Mouse (Mus musculus): ENCODE data around the gene Sft2d2. TPM values are rescaled to one million over a fixed set of nuclear protein-coding genes. Genes with fewer than 3 reads are reported as not detected.

Gene Sft2d2
- polyA plus RNA-seq, 1 experiment = 85.4 TPM

DNA sequence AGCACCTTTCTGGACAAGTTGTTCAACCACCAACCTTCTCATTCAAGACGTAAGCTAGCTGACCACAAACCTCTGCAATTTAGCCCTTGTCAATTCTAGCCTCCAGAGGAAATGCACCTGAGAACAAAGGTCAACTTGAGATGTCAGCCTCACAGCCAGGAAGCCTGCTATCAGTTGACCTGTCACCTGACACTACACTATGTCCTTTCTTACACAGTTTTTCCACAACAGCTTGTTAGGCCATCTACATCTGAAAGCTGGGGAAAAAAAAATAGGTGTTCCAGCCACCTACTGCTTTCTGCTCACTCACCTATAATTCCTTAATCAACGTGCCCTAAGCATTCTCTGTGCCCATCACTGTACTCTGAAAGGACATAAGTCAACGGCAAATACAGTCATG is 10.1 kb downstream of the Sft2d2 start:
- WGBS = 76% methylated on average over 3 of the region's 3 CpGs
- TF ChIP-seq POLR2A (IDR thresholded peaks at IDR 0.05; ENCODE audit: low read depth, low read length) (no peak), CTCF (IDR thresholded peaks at IDR 0.05; ENCODE audit: extremely low read depth, insufficient read length, insufficient replicate concordance, low read depth, low read length) (no peak)
- no peak overlapping the region for H3K4me3 ChIP-seq (ENCODE audit: low read depth, low read length)
- H3K27me3 ChIP-seq (ENCODE audit: control insufficient read depth, insufficient read depth, low read length) = no peaks in the 10 kb centered on the region
- H3K36me3 ChIP-seq (ENCODE audit: control insufficient read depth, insufficient read depth, low read length) = peaks cover 57% of the 10 kb centered on the region
- peaks cover 10% of the 10 kb centered on the region for H3K4me1 ChIP-seq (ENCODE audit: control insufficient read depth, insufficient read depth, insufficient read length, low read length)
- H3K27ac ChIP-seq (ENCODE audit: insufficient read depth, low read depth, low read length) = no peak overlapping the region

DNA sequence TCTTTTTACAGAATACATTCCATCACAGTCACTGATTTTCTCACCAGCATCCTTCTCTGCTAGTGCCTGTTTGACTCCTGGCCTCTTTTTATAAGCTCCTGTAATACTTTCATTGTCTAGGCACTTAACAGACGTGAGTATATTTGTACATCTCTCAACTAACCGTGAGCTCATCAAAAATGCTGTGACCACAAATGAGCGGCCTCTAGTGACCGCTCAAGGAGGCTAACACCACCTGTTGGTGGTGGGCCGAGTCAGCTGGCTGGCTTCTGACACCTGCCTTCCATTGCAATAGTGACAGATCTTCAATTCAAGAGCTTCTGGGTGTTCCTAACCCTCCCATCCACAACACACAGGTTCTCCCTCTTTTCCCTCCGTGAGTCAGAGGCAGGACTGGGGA is 10.8 kb downstream of the Sft2d2 start:
- TF ChIP-seq CTCF (IDR thresholded peaks at IDR 0.05; ENCODE audit: extremely low read depth, insufficient read length, insufficient replicate concordance, low read depth, low read length) (no peak), POLR2A (IDR thresholded peaks at IDR 0.05; ENCODE audit: low read depth, low read length) (no peak)
- Histone ChIP-seq H3K4me1 (ENCODE audit: control insufficient read depth, insufficient read depth, insufficient read length, low read length) (peaks cover 4% of the 10 kb centered on the region; the same call in 1 of the 2 replicates), H3K4me3 (ENCODE audit: low read depth, low read length) (no peak overlapping the region), H3K36me3 (ENCODE audit: control insufficient read depth, insufficient read depth, low read length) (peaks cover 62% of the 10 kb centered on the region), H3K27me3 (ENCODE audit: control insufficient read depth, insufficient read depth, low read length) (no peaks in the 10 kb centered on the region), H3K27ac (ENCODE audit: insufficient read depth, low read depth, low read length) (no peak overlapping the region)
- 81% methylated on average over 6 of the region's 6 CpGs for WGBS

DNA sequence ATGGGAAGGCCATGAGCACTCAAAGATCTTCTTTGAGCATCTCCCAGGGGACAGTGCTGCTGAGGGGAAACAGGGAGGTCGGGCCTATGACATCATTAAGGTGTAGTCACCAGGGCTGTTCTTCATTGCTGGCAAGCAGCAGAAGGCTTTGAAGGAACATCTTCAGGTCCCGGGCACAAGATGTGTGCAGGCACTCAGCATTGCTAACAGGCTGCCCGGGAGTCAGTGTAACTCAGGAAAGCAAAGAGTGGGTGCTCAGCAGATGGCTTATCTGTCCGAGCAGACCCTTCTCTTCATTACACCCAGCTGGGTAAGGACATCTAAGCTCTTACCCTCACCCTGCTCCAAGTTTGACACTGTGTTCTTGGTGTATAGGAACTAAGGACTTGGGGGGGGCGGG is 14.9 kb downstream of the Sft2d2 start:
- peaks cover 61% of the 10 kb centered on the region for H3K36me3 ChIP-seq (ENCODE audit: control insufficient read depth, insufficient read depth, low read length)
- 81% methylated on average over 5 of the region's 5 CpGs for WGBS
- no peak overlapping the region for H3K27ac ChIP-seq (ENCODE audit: insufficient read depth, low read depth, low read length)
- H3K4me3 ChIP-seq (ENCODE audit: low read depth, low read length) = no peak overlapping the region
- no peaks in the 10 kb centered on the region for H3K27me3 ChIP-seq (ENCODE audit: control insufficient read depth, insufficient read depth, low read length)
- H3K4me1 ChIP-seq (ENCODE audit: control insufficient read depth, insufficient read depth, insufficient read length, low read length) = peaks cover 6% of the 10 kb centered on the region; the same call in 1 of the 2 replicates
- TF ChIP-seq CTCF (IDR thresholded peaks at IDR 0.05; ENCODE audit: extremely low read depth, insufficient read length, insufficient replicate concordance, low read depth, low read length) (no peak), POLR2A (IDR thresholded peaks at IDR 0.05; ENCODE audit: low read depth, low read length) (no peak)

DNA sequence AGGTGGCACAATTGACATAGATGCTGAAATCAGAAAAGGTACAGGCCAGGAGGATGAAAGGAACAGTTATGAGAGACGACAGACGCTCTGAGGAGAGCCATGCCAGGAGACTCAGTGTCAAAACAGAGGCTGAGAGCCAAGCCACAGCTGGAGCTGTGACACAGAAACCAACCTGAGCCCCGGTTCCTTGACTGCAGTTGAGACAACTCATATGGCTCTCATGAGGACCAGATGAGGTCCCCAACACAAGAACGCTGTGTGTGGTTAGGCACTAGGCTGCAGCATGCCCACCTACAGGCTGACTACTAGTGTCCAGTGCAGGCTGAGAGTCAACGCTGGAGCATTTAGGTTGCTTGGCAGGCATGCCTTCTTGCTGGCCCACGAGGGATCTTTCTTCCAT is 16.2 kb downstream of the Sft2d2 start:
- Histone ChIP-seq H3K4me3 (ENCODE audit: low read depth, low read length) (no peak overlapping the region), H3K36me3 (ENCODE audit: control insufficient read depth, insufficient read depth, low read length) (peaks cover 53% of the 10 kb centered on the region), H3K27me3 (ENCODE audit: control insufficient read depth, insufficient read depth, low read length) (no peaks in the 10 kb centered on the region), H3K4me1 (ENCODE audit: control insufficient read depth, insufficient read depth, insufficient read length, low read length) (peaks cover 6% of the 10 kb centered on the region; the same call in 1 of the 2 replicates), H3K27ac (ENCODE audit: insufficient read depth, low read depth, low read length) (no peak overlapping the region)
- 59% methylated on average over 6 of the region's 6 CpGs for WGBS
- TF ChIP-seq POLR2A (IDR thresholded peaks at IDR 0.05; ENCODE audit: low read depth, low read length) = no peak
- TF ChIP-seq CTCF (IDR thresholded peaks at IDR 0.05; ENCODE audit: extremely low read depth, insufficient read length, insufficient replicate concordance, low read depth, low read length) = no peak

DNA sequence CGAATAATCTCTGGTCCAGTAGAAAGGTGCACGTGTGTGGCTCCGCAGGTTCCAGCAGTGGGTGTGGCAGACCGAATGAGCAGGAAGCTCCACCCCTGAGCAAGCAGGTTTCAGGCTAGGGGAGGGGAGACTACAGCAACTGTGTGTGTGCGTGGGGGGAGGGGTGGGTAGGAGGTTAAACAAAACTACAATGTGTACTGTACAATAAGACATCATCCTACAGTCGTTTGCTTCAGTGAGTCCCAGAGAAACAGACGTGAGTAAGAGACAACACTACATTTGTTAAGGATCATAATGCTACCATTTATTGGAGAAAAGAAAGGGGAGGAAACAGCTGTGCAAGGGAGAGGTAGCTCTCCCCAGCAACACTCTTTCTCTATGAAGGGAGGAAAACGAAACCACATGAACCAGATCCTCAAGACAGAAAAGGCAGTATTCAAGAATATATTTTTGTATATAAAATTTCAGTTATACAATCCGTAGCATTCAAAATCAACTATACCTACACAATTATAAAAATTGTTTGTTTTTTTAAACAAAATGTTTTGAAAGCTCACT is 20.1 kb downstream of the Sft2d2 start:
- TF ChIP-seq CTCF (IDR thresholded peaks at IDR 0.05; ENCODE audit: extremely low read depth, insufficient read length, insufficient replicate concordance, low read depth, low read length) (no peak), POLR2A (IDR thresholded peaks at IDR 0.05; ENCODE audit: low read depth, low read length) (no peak)
- Histone ChIP-seq H3K4me1 (ENCODE audit: control insufficient read depth, insufficient read depth, insufficient read length, low read length) (peaks cover 8% of the 10 kb centered on the region; the same call in 1 of the 2 replicates), H3K4me3 (ENCODE audit: low read depth, low read length) (no peak overlapping the region), H3K27me3 (ENCODE audit: control insufficient read depth, insufficient read depth, low read length) (no peaks in the 10 kb centered on the region), H3K36me3 (ENCODE audit: control insufficient read depth, insufficient read depth, low read length) (peaks cover 30% of the 10 kb centered on the region), H3K27ac (ENCODE audit: insufficient read depth, low read depth, low read length) (no peak overlapping the region)
- WGBS = 27% methylated on average over 9 of the region's 9 CpGs

DNA sequence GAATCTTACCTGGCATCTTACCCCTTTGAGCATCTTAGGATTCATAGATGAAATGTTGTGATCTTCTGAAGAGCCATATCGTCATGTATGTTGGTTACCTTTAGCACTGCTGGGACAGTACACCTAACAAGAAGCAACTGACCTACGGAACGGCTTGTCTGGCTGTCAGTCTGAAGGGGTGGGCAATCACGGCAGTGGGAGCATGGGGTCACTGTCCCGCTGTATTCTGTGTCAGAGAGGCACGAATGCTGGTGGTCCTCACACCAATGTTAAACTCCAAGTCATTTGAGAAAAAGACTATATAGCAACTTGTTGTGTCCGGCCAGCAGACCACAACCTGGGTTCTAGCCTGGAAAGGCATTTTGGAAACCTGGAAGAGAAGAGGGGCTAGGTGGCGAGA is 23.0 kb downstream of the Sft2d2 start:
- no peak overlapping the region for H3K4me3 ChIP-seq (ENCODE audit: low read depth, low read length)
- no peak overlapping the region for H3K27ac ChIP-seq (ENCODE audit: insufficient read depth, low read depth, low read length)
- peaks cover 7% of the 10 kb centered on the region for H3K36me3 ChIP-seq (ENCODE audit: control insufficient read depth, insufficient read depth, low read length)
- no peak for TF ChIP-seq POLR2A (IDR thresholded peaks at IDR 0.05; ENCODE audit: low read depth, low read length)
- no peak for TF ChIP-seq CTCF (IDR thresholded peaks at IDR 0.05; ENCODE audit: extremely low read depth, insufficient read length, insufficient replicate concordance, low read depth, low read length)
- whole genome bisulfite sequencing = 73% methylated on average over 8 of the region's 8 CpGs
- H3K27me3 ChIP-seq (ENCODE audit: control insufficient read depth, insufficient read depth, low read length) = no peaks in the 10 kb centered on the region
- peaks cover 4% of the 10 kb centered on the region; the same call in 1 of the 2 replicates for H3K4me1 ChIP-seq (ENCODE audit: control insufficient read depth, insufficient read depth, insufficient read length, low read length)

DNA sequence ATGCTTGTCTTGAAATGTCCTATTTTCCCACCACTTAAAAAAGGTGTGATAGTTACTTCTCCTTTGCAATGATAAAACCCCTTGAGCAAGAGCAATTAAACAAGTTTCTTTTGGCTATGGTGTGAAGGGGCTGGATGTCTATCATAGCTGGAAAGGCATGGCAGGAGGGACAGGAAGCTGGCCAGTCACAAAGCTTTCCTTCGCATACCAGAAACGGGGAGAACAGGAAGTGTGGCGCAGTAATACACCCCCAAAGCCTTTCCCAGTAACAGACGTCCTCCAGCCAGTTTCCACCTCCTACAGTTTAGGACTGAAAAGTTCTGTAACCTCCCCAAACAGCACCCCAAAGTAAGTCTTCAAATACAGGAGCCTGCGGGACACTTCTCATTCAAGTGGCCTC is 24.1 kb downstream of the Sft2d2 start:
- WGBS = 69% methylated on average over 5 of the region's 5 CpGs
- Histone ChIP-seq H3K27me3 (ENCODE audit: control insufficient read depth, insufficient read depth, low read length) (no peaks in the 10 kb centered on the region), H3K36me3 (ENCODE audit: control insufficient read depth, insufficient read depth, low read length) (peaks cover under 1% of the 10 kb centered on the region; the same call in 1 of the 2 replicates), H3K4me1 (ENCODE audit: control insufficient read depth, insufficient read depth, insufficient read length, low read length) (peaks cover 4% of the 10 kb centered on the region; the same call in 1 of the 2 replicates), H3K4me3 (ENCODE audit: low read depth, low read length) (no peak overlapping the region), H3K27ac (ENCODE audit: insufficient read depth, low read depth, low read length) (no peak overlapping the region)
- TF ChIP-seq POLR2A (IDR thresholded peaks at IDR 0.05; ENCODE audit: low read depth, low read length) (no peak), CTCF (IDR thresholded peaks at IDR 0.05; ENCODE audit: extremely low read depth, insufficient read length, insufficient replicate concordance, low read depth, low read length) (no peak)

Measured in small intestine, adult 2 months (tissue).